9 mouse cellular contexts compared by ENCODE assay signal in genomic region chr5:124234778-124235177, GRCm38 (mm10). TPM values are rescaled to one million over a fixed set of nuclear protein-coding genes. Genes with fewer than 3 reads are reported as not detected.
DNase-seq lines count a peak whose midpoint lies in the region; ATAC-seq lines count a peak whose summit lies in the region.
"Had no signal": no experiment of that assay in that cellular context is flagged by ENCODE, and none has a peak within 500 bp of the region (broad histone marks: within the 10 kb centered on the region; RNA-seq: fewer than 3 reads in every experiment).

No protein-coding gene starts in this region.

- no peak overlapping the region for H3K9ac ChIP-seq in hindbrain, embryonic 13.5 days
- no peak overlapping the region for H3K9ac ChIP-seq in lung, embryonic 15.5 days
- peak overlapping the region; percentile 55 for H3K9ac ChIP-seq in heart, embryonic 16.5 days (ENCODE audit: low read length)
- no peak overlapping the region for H3K9ac ChIP-seq in liver, embryonic 16.5 days (ENCODE audit: low read depth, low read length)
- H3K9ac ChIP-seq: midbrain, embryonic 15.5 days had no signal

- H3K4me3 ChIP-seq in hindbrain, embryonic 10.5 days = no peak overlapping the region
- H3K4me3 ChIP-seq in hindbrain, embryonic 13.5 days = no peak overlapping the region
- no peak overlapping the region for H3K4me3 ChIP-seq in lung, embryonic 15.5 days
- H3K4me3 ChIP-seq in heart, embryonic 16.5 days (ENCODE audit: low read length) = no peak overlapping the region
- no peak overlapping the region for H3K4me3 ChIP-seq in liver, embryonic 16.5 days (ENCODE audit: low read depth, low read length)
- H3K4me3 ChIP-seq: midbrain, embryonic 15.5 days had no signal

- H3K4me1 ChIP-seq in hindbrain, embryonic 10.5 days (replicated peaks) = peaks cover 42% of the 10 kb centered on the region
- peaks cover 36% of the 10 kb centered on the region for H3K4me1 ChIP-seq in hindbrain, embryonic 13.5 days (replicated peaks)
- H3K4me1 ChIP-seq in lung, embryonic 15.5 days = peaks cover 29% of the 10 kb centered on the region
- H3K4me1 ChIP-seq in heart, embryonic 16.5 days (ENCODE audit: control insufficient read depth, insufficient read depth, low read length) = peaks cover 53% of the 10 kb centered on the region
- peaks cover 35% of the 10 kb centered on the region for H3K4me1 ChIP-seq in liver, embryonic 16.5 days (ENCODE audit: control insufficient read depth, low read depth, low read length)

- H3K4me2 ChIP-seq in hindbrain, embryonic 13.5 days = no peak overlapping the region
- H3K4me2 ChIP-seq in lung, embryonic 15.5 days = no peak overlapping the region
- peak overlapping the region; percentile 34 for H3K4me2 ChIP-seq in heart, embryonic 16.5 days (ENCODE audit: low read depth, low read length)
- H3K4me2 ChIP-seq in liver, embryonic 16.5 days (ENCODE audit: low read depth, low read length) = no peak overlapping the region
- H3K4me2 ChIP-seq: midbrain, embryonic 15.5 days had no signal

- ATAC-seq in hindbrain, embryonic 13.5 days (ENCODE audit: low FRiP score) = no peak
- no peak for ATAC-seq in lung, embryonic 15.5 days (ENCODE audit: borderline replicate concordance, extremely low read depth, low FRiP score, low TSS enrichment)
- no peak for ATAC-seq in heart, embryonic 16.5 days (replicated peaks; ENCODE audit: extremely low read depth, insufficient read depth, low FRiP score)
- no peak for ATAC-seq in liver, embryonic 16.5 days (ENCODE audit: low read depth)
- ATAC-seq: midbrain, embryonic 15.5 days had no signal

- H3K9me3 ChIP-seq in hindbrain, embryonic 10.5 days = no peaks in the 10 kb centered on the region
- no peaks in the 10 kb centered on the region for H3K9me3 ChIP-seq in hindbrain, embryonic 13.5 days
- H3K9me3 ChIP-seq in lung, embryonic 15.5 days = no peaks in the 10 kb centered on the region
- H3K9me3 ChIP-seq in heart, embryonic 16.5 days (replicated peaks; ENCODE audit: control insufficient read depth, low read length) = no peaks in the 10 kb centered on the region
- H3K9me3 ChIP-seq in liver, embryonic 16.5 days (replicated peaks; ENCODE audit: control insufficient read depth, low read length) = no peaks in the 10 kb centered on the region
- H3K9me3 ChIP-seq: midbrain, embryonic 15.5 days had no signal

- no peaks in the 10 kb centered on the region for H3K36me3 ChIP-seq in hindbrain, embryonic 10.5 days
- H3K36me3 ChIP-seq in hindbrain, embryonic 13.5 days = no peaks in the 10 kb centered on the region
- H3K36me3 ChIP-seq in lung, embryonic 15.5 days = no peaks in the 10 kb centered on the region; the same call in 1 of the 2 replicates
- no peaks in the 10 kb centered on the region for H3K36me3 ChIP-seq in heart, embryonic 16.5 days (ENCODE audit: control insufficient read depth, insufficient read depth)
- H3K36me3 ChIP-seq in liver, embryonic 16.5 days (ENCODE audit: control insufficient read depth, insufficient read depth) = no peaks in the 10 kb centered on the region
- H3K36me3 ChIP-seq: midbrain, embryonic 15.5 days had no signal

- H3K27me3 ChIP-seq in hindbrain, embryonic 10.5 days (ENCODE audit: insufficient read depth, poor library complexity, severe bottlenecking) = no peaks in the 10 kb centered on the region
- H3K27me3 ChIP-seq in hindbrain, embryonic 13.5 days = no peaks in the 10 kb centered on the region
- H3K27me3 ChIP-seq in lung, embryonic 15.5 days = no peaks in the 10 kb centered on the region
- no peaks in the 10 kb centered on the region for H3K27me3 ChIP-seq in heart, embryonic 16.5 days (ENCODE audit: control insufficient read depth, insufficient read depth, low read length)
- H3K27me3 ChIP-seq in liver, embryonic 16.5 days (ENCODE audit: control insufficient read depth, insufficient read depth, low read depth, low read length) = no peaks in the 10 kb centered on the region
- H3K27me3 ChIP-seq: midbrain, embryonic 15.5 days had no signal

- 91% methylated on average over 6 of the region's 6 CpGs for WGBS in hindbrain, embryonic 10.5 days
- 95% methylated on average over 6 of the region's 6 CpGs for WGBS in hindbrain, embryonic 13.5 days
- 87% methylated on average over 6 of the region's 6 CpGs for WGBS in lung, embryonic 15.5 days
- WGBS in heart, embryonic 16.5 days = 89% methylated on average over 6 of the region's 6 CpGs
- 82% methylated on average over 6 of the region's 6 CpGs for WGBS in liver, embryonic 16.5 days (ENCODE audit: insufficient replicate concordance)

- H3K27ac ChIP-seq in hindbrain, embryonic 10.5 days = 0 out of 2 replicates have a peak overlapping the region, but pooled peaks have one; percentile 47
- H3K27ac ChIP-seq in hindbrain, embryonic 13.5 days = no peak overlapping the region
- H3K27ac ChIP-seq in lung, embryonic 15.5 days = peak overlapping the region; percentile 43
- peak overlapping the region; percentile 79 for H3K27ac ChIP-seq in heart, embryonic 16.5 days (ENCODE audit: low read length)
- H3K27ac ChIP-seq in liver, embryonic 16.5 days (ENCODE audit: low read length) = peak overlapping the region; percentile 87
- H3K27ac ChIP-seq: midbrain, embryonic 15.5 days had no signal

- no peak for DNase-seq in hindbrain, embryonic 10.5 days (ENCODE audit: low spot score)
- DNase-seq in lung, postnatal 25 days (ENCODE audit: low spot score) = no peak
- no peak for DNase-seq in right cerebral cortex, adult 2 months (ENCODE audit: low spot score in 2 of 2)
- DNase-seq: adrenal gland, adult 8-10 months had no signal

RNA-seq across cellular contexts. Expression of gene Pitpnm2, which starts 14.8 kb away (rescaled TPM):
- 3.2 and 3.6 TPM in 2 replicates for polyA plus RNA-seq in hindbrain, embryonic 10.5 days (2016; fragmentation: Nextera tagmentation; extraction: Ambion mirVana)
- 7.4 and 8.3 TPM in 2 replicates for polyA plus RNA-seq in hindbrain, embryonic 13.5 days (2015; fragmentation: Nextera tagmentation; extraction: Ambion mirVana)
- polyA plus RNA-seq in lung, embryonic 15.5 days (2015; fragmentation: Nextera tagmentation; extraction: Ambion mirVana) = 6.2 and 6.7 TPM in 2 replicates
- polyA plus RNA-seq in heart, embryonic 16.5 days (2015; fragmentation: Nextera tagmentation; extraction: Ambion mirVana) = 6.9 and 7.3 TPM in 2 replicates
- 1.6 and 1.9 TPM in 2 replicates for polyA plus RNA-seq in liver, embryonic 16.5 days (2015; fragmentation: Nextera tagmentation; extraction: Ambion mirVana)
